Mouse (Mus musculus) forebrain, embryonic 16.5 days (tissue): ENCODE data around the gene Ms4a6c. TPM values are rescaled to one million over a fixed set of nuclear protein-coding genes. Genes with fewer than 3 reads are reported as not detected.
"Not testable (repeated sequence)": the region's sequence is repeated elsewhere in the genome, so short reads cannot be mapped to it uniquely, and the experiment has no call there.

ENCODE experiments used
- ATAC-seq: fragments of 200-750 bp; cut with Nextera tagmentation; 2 replicates; pipeline ENCODE4 v1.8.0; 2017; ENCODE audit warnings: mild to moderate bottlenecking, moderate library complexity
- H3K27ac ChIP-seq: fragments of 300-500 bp; sonication (generic); 2 replicates; pipeline ENCODE4 v1.5.1; 2014; ENCODE audit warnings: low read length, control low read depth
- H3K27me3 ChIP-seq: fragments of 300-500 bp; sonication (generic); replicated peaks from 2 replicates; pipeline ENCODE4 v1.6.1; 2014; ENCODE audit warnings: low read length; ENCODE audit not compliant: control insufficient read depth, insufficient read depth
- H3K36me3 ChIP-seq: fragments of 300-500 bp; sonication (generic); 2 replicates; pipeline ENCODE4 v1.6.1; 2014; ENCODE audit not compliant: control insufficient read depth, insufficient read depth
- H3K4me1 ChIP-seq: fragments of 300-500 bp; sonication (generic); replicated peaks from 2 replicates; pipeline ENCODE4 v1.6.1; 2014; ENCODE audit warnings: low read length; ENCODE audit not compliant: control insufficient read depth, insufficient read depth
- H3K4me2 ChIP-seq: fragments of 300-500 bp; sonication (generic); 2 replicates; pipeline ENCODE4 v1.6.1; 2014; ENCODE audit warnings: mild to moderate bottlenecking, low read length, control low read depth
- H3K4me3 ChIP-seq: fragments of 300-500 bp; sonication (generic); replicated peaks from 2 replicates; pipeline ENCODE4 v1.5.1; 2014; ENCODE audit warnings: mild to moderate bottlenecking, low read length, control low read depth
- H3K9ac ChIP-seq: fragments of 300-500 bp; sonication (generic); replicated peaks from 2 replicates; pipeline ENCODE4 v1.6.1; 2014; ENCODE audit warnings: low read depth, low read length, control low read depth
- H3K9me3 ChIP-seq: fragments of 300-500 bp; sonication (generic); 2 replicates; pipeline ENCODE4 v1.6.1; 2016; ENCODE audit warnings: low read length; ENCODE audit not compliant: control insufficient read depth
- WGBS: fragments of 180-500 bp; shearing (Covaris S2); extraction: QIAGEN DNeasy Blood & Tissue Kit; methylation state at CpG from one replicate; pipeline ENCODE4 v1.1.7; 2014; 5-methylcytosine and 5-hydroxymethylcytosine counted together
- polyA plus RNA-seq: library from polyadenylated mRNA; unstranded; fragments of >200 nt; fragmentation: Nextera tagmentation; extraction: Ambion mirVana; gene quantifications from 2 replicates; pipeline ENCODE4 v1.2.1, GENCODE M21; 2015

Ms4a6c gene
- polyA plus RNA-seq, 1 experiment from 2014 or later = 2.1 TPM

- Histone ChIP-seq H3K4me2 (no peak overlapping the region), H3K4me3 (no peak overlapping the region), H3K36me3 (no peaks in the 10 kb centered on the region), H3K9ac (no peak overlapping the region), H3K4me1 (no peaks in the 10 kb centered on the region), H3K9me3 (no peaks in the 10 kb centered on the region), H3K27ac (no peak overlapping the region), H3K27me3 (no peaks in the 10 kb centered on the region)
- 90% methylated on average over 3 of the region's 3 CpGs for WGBS
- ATAC-seq = no peak
These were observed 25.4 kb downstream of the Ms4a6c start for GRCm38 (mm10) chr19:11494519-11494918.

DNA sequence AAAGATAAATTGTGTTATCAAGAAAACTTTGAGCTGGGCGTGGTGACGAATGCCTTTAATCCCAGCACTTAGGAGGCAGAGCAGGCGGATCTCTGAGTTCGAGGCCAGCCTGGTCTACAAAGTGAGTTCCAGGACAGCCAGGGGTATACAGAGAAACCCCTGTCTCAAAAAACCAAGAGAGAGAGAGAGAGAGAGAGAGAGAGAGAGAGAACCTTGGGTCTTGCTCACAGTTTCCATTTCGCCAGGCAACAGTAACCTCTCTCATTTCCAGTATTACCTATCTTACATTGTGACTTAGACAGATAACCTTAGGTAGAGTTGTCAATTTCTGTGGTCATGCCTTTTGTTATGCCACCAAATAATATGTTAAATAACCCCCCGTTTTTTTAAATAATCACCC lies 27.2 kb downstream of the Ms4a6c start:
- Histone ChIP-seq H3K27ac (no peak overlapping the region), H3K9me3 (no peaks in the 10 kb centered on the region), H3K4me2 (no peak overlapping the region), H3K27me3 (no peaks in the 10 kb centered on the region), H3K9ac (no peak overlapping the region), H3K4me1 (no peaks in the 10 kb centered on the region), H3K4me3 (no peak overlapping the region), H3K36me3 (no peaks in the 10 kb centered on the region)
- WGBS = 83% methylated on average over 6 of the region's 6 CpGs
- ATAC-seq = no peak

DNA sequence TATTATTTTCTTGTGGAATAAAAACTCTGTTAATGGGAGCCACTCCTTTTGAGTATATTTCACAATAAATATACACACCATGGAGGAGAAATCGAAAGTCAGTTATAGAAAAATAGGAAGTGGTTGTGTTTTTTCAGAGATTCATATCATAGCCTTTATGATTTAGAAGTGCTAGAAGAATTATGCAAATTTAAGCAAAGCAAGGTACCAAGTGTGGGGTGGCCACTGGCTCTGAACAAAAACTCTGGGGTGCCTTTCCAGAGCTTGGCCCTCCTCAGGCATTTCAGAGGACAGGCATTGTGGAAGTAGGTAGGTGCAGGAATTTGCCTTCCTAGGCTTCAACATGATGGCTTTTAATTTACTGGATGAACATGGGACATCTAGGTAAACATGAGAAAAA lies 28.1 kb downstream of the Ms4a6c start:
- H3K36me3 ChIP-seq, H3K27ac ChIP-seq, H3K9me3 ChIP-seq, H3K4me1 ChIP-seq, H3K4me3 ChIP-seq, H3K27me3 ChIP-seq, H3K4me2 ChIP-seq, H3K9ac ChIP-seq, ATAC-seq: not testable (repeated sequence)
- 86% methylated on average over 1 of the region's 1 CpGs for WGBS

GRCm38 (mm10) chr19:11500796-11501195 lies 31.6 kb downstream of the Ms4a6c start:
- Histone ChIP-seq H3K4me1 (no peaks in the 10 kb centered on the region), H3K4me3 (no peak overlapping the region), H3K27ac (no peak overlapping the region), H3K36me3 (no peaks in the 10 kb centered on the region), H3K4me2 (no peak overlapping the region), H3K9me3 (no peaks in the 10 kb centered on the region), H3K27me3 (no peaks in the 10 kb centered on the region), H3K9ac (no peak overlapping the region)
- WGBS = 88% methylated on average over 1 of the region's 1 CpGs
- ATAC-seq = no peak

GRCm38 (mm10) chr19:11501326-11501725 lies 32.2 kb downstream of the Ms4a6c start:
- 94% methylated on average over 4 of the region's 4 CpGs for WGBS
- H3K9ac ChIP-seq = no peak overlapping the region
- H3K4me1 ChIP-seq = no peaks in the 10 kb centered on the region
- no peak overlapping the region for H3K4me2 ChIP-seq
- H3K9me3 ChIP-seq = no peaks in the 10 kb centered on the region
- H3K36me3 ChIP-seq = no peaks in the 10 kb centered on the region
- H3K27ac ChIP-seq = no peak overlapping the region
- no peak for ATAC-seq
- no peaks in the 10 kb centered on the region for H3K27me3 ChIP-seq
- no peak overlapping the region for H3K4me3 ChIP-seq

- no peak overlapping the region for H3K4me3 ChIP-seq
- H3K36me3 ChIP-seq = no peaks in the 10 kb centered on the region
- no peak overlapping the region for H3K9ac ChIP-seq
- no peaks in the 10 kb centered on the region for H3K9me3 ChIP-seq
- ATAC-seq = no peak
- no peaks in the 10 kb centered on the region for H3K4me1 ChIP-seq
- 84% methylated on average over 1 of the region's 1 CpGs for WGBS
- H3K4me2 ChIP-seq = no peak overlapping the region
- no peaks in the 10 kb centered on the region for H3K27me3 ChIP-seq
- H3K27ac ChIP-seq = no peak overlapping the region
These were observed 35.7 kb downstream of the Ms4a6c start for GRCm38 (mm10) chr19:11504857-11505256.

DNA sequence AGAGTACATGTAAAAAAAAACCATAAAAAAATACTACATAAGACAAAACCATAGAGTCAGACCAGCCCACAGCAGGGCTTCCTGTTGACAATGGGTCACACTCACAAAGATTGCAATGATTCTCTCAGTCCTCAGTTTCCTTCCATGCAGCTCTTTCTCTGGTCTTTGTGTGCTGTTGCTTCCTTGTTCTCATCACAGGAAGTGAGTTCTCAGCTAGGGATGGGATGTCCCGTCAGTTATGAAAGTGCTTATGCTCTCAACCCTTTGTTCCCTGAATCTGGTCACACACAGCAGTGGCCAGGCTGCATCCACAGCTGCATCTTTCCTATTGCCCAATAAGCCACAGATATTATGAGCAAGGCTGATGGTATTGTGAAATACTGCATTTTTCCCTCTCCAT lies 44.3 kb downstream of the Ms4a6c start:
- no peaks in the 10 kb centered on the region for H3K4me1 ChIP-seq
- no peaks in the 10 kb centered on the region for H3K27me3 ChIP-seq
- no peak overlapping the region for H3K4me2 ChIP-seq
- no peaks in the 10 kb centered on the region for H3K9me3 ChIP-seq
- H3K36me3 ChIP-seq = no peaks in the 10 kb centered on the region
- ATAC-seq = no peak
- no peak overlapping the region for H3K4me3 ChIP-seq
- no peak overlapping the region for H3K9ac ChIP-seq
- H3K27ac ChIP-seq = no peak overlapping the region
- 63% methylated on average over 1 of the region's 1 CpGs for WGBS

DNA sequence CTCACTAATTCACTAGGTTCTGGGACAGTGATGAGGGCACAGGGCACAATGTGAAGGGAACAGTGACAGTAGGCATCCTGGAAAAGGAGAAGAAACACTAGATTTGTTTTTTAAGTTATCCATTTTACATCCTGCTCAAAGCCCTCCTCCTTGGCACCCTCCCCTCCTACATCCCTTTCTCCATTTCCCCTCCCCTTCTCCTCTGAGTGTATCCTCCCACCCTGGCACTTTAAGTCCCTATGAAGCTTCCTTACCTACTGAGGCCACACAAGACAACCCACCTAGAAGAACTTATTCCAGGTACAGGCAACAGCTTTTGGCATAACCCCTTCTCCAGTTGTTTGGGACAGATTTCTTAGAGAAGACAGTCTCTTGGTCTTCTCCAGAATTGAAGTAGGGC lies 47.1 kb downstream of the Ms4a6c start, which contains the start of gene Ms4a6b:
TSS of gene Ms4a6b (plus strand) at position 267 of the 400 bp plus-strand sequence.
- Histone ChIP-seq H3K27ac (no peak within 1 kb of the TSS), H3K9ac (no peak within 1 kb of the TSS), H3K9me3 (no peaks in the 10 kb centered on the region), H3K4me2 (no peak within 1 kb of the TSS), H3K36me3 (no peaks in the 10 kb centered on the region), H3K4me3 (no peak within 1 kb of the TSS), H3K27me3 (no peaks in the 10 kb centered on the region), H3K4me1 (no peaks in the 10 kb centered on the region)
- ATAC-seq = no peak

- H3K9me3 ChIP-seq = no peaks in the 10 kb centered on the region
- H3K27ac ChIP-seq = no peak overlapping the region
- ATAC-seq = no peak
- no peaks in the 10 kb centered on the region for H3K36me3 ChIP-seq
- H3K4me2 ChIP-seq = no peak overlapping the region
- no peak overlapping the region for H3K9ac ChIP-seq
- no peaks in the 10 kb centered on the region for H3K27me3 ChIP-seq
- 77% methylated on average over 4 of the region's 4 CpGs for WGBS
- H3K4me1 ChIP-seq = no peaks in the 10 kb centered on the region
- no peak overlapping the region for H3K4me3 ChIP-seq
These were observed 47.7 kb downstream of the Ms4a6c start for GRCm38 (mm10) chr19:11516845-11517244.

DNA sequence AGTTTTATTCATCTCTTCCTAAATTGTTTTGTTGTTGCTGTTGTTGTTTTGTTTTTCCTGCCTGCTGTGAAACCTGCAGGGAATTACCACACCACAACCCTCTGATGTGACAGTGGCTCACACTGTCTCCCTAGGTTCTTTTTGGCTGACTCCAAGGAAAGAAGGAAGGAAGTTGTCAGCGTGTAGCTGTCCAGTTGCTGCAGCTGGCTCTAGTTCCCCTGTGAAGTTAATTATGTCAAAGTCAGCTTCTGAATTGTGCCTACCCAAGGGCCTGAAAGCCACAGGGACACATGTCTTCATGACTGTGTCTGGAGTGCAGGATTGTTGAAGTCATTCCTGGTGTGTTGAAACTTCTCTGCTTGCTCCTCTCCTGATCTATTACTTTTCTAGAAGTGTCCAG lies 48.2 kb downstream of the Ms4a6c start:
- not testable (repeated sequence) for ATAC-seq

More for the DNA sequence above, 48.2 kb downstream of the Ms4a6c start:
- not testable (repeated sequence) for H3K4me2 ChIP-seq, H3K27ac ChIP-seq, H3K36me3 ChIP-seq, H3K4me3 ChIP-seq, H3K4me1 ChIP-seq, H3K9ac ChIP-seq, H3K9me3 ChIP-seq, H3K27me3 ChIP-seq
- 67% methylated on average over 1 of the region's 1 CpGs for WGBS
